Mouse (Mus musculus) lung, adult 2 months (tissue): ENCODE measurements at regions not wholly inside any gene's neighbourhood (a gene's known extent, or its start where the extent isn't known, plus 50 kb on each side); places are given as distances from the start of the nearest gene placed in this dataset.

ENCODE experiments used
- DNase-seq: peaks from one replicate; pipeline ENCODE4 v3.0.0; 2022
- H3K4me1 ChIP-seq: fragments of 200-500 bp; 2 replicates; pipeline ENCODE4 v1.6.1; 2011; ENCODE audit warnings: low read length; ENCODE audit not compliant: control insufficient read depth, insufficient read depth
- H3K4me3 ChIP-seq: fragments of 200-500 bp; replicated peaks from 2 replicates; pipeline ENCODE3; 2011; ENCODE audit warnings: low read depth, mild to moderate bottlenecking, control low read depth, low read length; ENCODE audit errors: extremely low read depth
- CTCF ChIP-seq: fragments of 200-500 bp; IDR thresholded peaks from 2 replicates; pipeline ENCODE4 v1.5.1; 2011; ENCODE audit warnings: mild to moderate bottlenecking, low read length, control low read depth; ENCODE audit not compliant: insufficient read depth
- POLR2A ChIP-seq: fragments of 200-500 bp; IDR thresholded peaks from 2 replicates; pipeline ENCODE4 v1.6.1; 2011; ENCODE audit warnings: low read depth, mild to moderate bottlenecking, control low read depth, low read length, borderline replicate concordance; ENCODE audit errors: extremely low read depth
- WGBS: fragments of 180-500 bp; shearing (Covaris S2); methylation state at CpG from one replicate; pipeline ENCODE4 v1.1.7; 2018; 5-methylcytosine and 5-hydroxymethylcytosine counted together

DNA sequence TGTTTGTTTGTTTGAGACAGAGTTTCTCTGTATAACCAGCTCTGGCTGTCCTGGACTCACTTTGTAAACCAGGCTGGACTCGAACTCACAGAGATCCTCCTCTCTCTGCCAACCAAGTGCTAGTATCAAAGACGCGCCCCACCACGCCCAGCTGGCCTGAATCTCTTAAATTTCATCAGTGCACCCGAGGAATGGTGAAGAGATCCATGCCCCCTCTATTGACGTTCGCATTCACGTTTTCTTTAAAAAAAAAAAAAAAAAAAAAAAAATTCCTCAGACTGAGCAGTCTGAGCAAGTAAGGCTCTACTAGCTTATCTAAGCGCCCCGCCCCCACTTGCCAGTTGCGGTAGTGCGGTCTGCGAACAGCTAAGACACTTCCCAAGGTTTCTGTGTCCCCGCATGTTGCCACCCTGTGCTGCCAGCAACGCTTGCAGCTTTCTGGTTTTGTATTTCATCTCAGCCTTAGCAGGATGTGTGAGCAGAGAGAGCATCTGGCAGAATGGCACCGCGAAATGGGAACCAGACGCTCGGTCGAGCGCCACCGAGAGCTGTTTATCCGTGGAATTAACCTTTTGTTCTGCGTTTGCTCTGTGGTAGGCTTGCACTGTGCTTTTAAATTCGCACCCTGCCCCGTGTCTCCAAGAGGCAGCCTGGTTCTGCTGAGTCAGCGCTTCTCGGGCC is 225.1 kb upstream of the Hes1 start:
- DNase-seq, result no peak
- Histone ChIP-seq H3K4me3 (peak overlapping the region; percentile 48), H3K4me1 (no peaks in the 10 kb centered on the region)
- TF ChIP-seq CTCF (no peak), POLR2A (no peak)
- WGBS, result 7% methylated on average over 28 of the region's 28 CpGs

DNA sequence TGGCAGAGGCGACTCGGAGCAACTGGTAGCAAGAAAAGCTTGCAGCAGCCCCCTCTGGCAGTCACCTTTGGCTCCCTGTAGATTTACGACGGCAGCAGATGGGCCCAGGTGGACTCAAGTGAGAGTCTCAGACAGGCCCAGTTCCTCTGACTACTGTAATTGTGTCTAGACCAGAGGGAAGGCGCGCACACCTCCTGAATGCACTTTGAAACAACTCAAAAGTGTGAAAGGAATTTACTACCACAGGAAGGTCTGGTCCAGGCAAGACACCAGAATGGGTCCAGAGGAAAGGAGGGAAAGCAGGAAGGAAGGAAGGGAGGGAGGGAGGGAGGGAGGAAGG is 224.6 kb upstream of the Hes1 start:
- 38% methylated on average over 6 of the region's 6 CpGs for WGBS
- no peak overlapping the region for H3K4me3 ChIP-seq
- no peak for TF ChIP-seq CTCF
- TF ChIP-seq POLR2A, result no peak
- DNase-seq, result no peak
- H3K4me1 ChIP-seq, result no peaks in the 10 kb centered on the region

DNA sequence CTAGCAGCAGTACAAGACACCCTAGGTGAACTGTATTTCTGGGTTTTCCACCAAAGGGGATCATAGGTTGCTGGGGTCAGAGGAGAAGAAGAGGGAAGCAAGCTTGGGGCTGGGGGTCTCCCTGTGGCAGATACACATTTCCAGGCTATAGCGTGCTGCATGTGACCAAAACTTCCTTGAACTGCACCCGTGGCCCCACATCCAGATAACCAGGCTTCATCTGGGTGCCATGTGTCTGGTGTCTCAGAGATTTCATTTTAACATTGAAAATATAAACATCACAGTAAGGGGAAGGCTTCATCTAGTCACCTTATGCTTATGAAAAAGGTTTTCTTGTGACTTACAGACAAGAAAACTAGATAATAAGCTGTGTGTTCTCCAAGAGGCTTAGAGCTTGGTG is 223.8 kb upstream of the Hes1 start:
- no peaks in the 10 kb centered on the region for H3K4me1 ChIP-seq
- 92% methylated on average over 2 of the region's 2 CpGs for WGBS
- TF ChIP-seq CTCF (no peak), POLR2A (no peak)
- no peak for DNase-seq
- H3K4me3 ChIP-seq, result no peak overlapping the region

DNA sequence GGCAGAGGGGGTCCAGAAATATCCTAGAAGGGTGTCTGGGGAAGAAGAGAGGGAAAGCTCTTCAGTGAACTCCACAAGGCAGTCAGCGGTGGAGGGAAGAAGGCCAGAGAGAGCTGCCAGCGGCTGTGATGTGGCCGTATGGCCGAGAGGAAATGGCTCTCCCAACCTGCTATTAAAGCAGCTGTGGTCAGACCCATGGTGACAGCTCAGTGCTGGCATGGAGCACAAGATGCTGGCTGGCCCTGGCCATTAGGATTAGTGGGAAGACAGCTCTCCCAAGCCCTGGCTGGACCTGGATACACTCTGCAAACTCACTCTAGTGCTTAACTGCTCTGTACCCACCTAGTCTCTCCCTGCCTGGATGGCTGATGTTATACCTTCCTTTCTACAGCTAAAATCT is 223.1 kb upstream of the Hes1 start:
- TF ChIP-seq POLR2A (no peak), CTCF (no peak)
- no peak overlapping the region for H3K4me3 ChIP-seq
- no peak for DNase-seq
- WGBS, result 76% methylated on average over 4 of the region's 4 CpGs
- H3K4me1 ChIP-seq, result no peaks in the 10 kb centered on the region

DNA sequence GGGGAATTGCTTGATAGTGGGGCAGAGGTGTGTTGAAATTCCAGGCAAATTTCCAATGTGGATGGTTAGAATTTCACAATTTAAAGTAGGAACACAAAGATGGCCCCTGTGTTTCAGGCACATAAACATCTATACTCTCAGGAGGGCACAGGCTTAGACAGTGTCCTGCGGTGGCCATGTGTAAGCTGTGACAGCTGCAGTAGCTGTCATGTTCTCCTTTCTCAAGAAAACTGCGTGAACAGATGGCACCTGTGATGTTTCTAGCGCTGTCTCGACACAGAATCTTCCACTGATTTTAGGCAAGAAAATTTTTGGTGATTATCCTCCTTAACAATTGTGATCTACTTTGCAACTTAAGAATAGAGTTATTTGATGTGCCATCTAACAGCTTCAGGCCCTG is 222.1 kb upstream of the Hes1 start:
- WGBS, result 97% methylated on average over 4 of the region's 4 CpGs
- TF ChIP-seq CTCF (no peak), POLR2A (no peak)
- H3K4me1 ChIP-seq, result no peaks in the 10 kb centered on the region
- DNase-seq, result no peak
- H3K4me3 ChIP-seq, result no peak overlapping the region

DNA sequence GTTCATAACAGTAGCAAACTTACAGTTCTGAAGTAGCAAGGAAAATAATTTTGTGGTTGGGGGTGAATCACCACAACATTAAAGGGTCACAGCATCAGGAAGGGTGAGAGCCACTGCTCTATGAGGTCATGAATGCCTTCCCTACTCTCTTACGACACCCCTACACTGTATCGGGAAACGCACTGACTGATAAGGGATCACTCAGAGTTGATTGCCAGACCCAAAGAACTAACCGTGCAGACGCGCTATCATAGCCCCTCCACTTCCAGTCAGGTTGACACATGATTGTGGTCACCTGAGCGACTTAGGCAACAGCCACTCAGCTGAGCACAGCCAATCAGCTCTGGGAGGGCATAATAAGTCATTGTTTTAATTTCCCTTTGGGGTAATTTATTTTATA is 220.7 kb upstream of the Hes1 start:
- no peaks in the 10 kb centered on the region for H3K4me1 ChIP-seq
- TF ChIP-seq CTCF (no peak), POLR2A (no peak)
- 78% methylated on average over 7 of the region's 7 CpGs for WGBS
- no peak overlapping the region for H3K4me3 ChIP-seq
- DNase-seq, result no peak

DNA sequence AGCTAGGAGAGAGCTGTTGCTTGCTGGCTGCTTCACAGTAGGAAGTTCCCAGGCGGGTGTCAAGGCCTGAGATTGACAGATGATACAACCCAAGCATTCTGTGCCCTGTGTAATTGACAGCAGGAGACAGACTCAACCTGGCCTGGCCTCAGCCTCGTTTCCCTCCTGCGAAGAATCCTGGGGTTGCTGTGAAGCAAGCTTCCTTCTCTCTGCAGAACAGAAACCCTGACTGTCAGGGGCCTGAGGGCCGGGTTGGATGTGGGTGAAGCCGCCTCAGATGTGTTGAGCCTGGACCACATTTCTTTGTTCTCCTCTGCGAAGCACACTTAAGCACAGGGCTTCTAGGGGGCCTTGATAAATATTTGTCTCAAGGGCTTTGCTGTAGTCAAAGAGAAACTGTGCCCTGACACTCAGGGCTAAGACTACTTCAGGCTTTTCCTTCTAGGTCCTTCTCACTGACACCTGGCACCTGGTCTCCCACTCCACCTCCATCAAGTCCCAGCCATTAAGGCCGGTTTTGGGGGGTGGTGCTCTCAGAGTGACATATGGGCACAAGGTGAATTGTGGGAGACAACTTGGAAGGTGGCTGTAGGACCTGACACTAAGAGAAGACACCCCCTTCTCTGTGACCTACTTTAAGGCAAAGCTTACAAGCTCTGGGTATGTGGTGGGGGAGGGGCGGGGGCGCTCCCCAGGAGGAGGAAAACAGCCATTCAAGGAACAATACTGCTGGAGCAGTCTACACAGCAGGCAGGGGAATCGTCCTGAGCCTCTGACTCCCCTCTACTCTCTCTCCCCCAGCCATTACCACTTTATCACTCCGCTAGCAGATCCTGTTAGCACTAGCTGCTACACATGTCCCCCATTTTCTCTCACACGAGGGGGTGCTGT is 219.2 kb upstream of the Hes1 start:
- H3K4me1 ChIP-seq, result no peaks in the 10 kb centered on the region
- whole genome bisulfite sequencing, result 59% methylated on average over 12 of the region's 12 CpGs
- TF ChIP-seq CTCF (no peak), POLR2A (no peak)
- no peak overlapping the region for H3K4me3 ChIP-seq
- no peak for DNase-seq

DNA sequence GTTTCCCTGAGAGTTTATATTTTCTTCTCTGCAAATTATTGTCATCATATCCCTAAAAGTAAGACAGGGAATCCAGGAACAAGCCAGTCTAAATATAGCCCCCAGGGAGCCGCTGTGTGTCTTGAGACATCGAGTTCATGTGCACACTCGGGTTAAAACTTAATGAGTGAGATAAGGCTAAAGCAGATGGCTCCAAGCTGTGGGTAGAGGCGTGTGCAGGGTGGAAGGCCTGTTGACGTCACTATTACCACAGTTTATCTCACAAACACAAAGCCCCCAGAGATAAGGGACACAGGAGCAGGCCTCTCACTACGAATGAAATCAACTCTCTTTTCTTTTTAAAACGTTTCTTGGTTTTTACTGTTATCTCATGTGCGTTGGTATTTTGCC is 218.6 kb upstream of the Hes1 start:
- no peak for DNase-seq

DNA sequence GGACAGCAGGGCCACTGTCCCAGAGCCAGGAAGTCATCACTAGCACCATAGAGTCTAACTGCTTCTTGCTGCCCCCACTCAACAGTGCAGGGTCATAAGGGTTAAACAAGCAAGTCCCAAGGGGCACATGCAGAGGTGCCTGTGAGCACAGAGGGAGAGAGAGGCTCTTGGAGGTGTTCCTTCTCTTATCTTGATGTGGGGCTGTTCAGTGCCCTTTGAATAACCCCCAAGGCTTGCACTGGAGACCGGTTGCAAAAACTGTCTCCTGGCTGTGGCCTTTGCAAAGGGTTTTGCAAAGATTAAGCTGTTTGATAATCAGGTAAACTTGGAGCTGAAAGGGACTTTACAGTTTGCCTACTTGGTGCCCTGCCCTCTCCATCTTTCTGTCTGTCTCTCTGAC is 217.1 kb upstream of the Hes1 start:
- TF ChIP-seq POLR2A (no peak), CTCF (no peak)
- no peak for DNase-seq
- H3K4me1 ChIP-seq, result no peaks in the 10 kb centered on the region
- H3K4me3 ChIP-seq, result no peak overlapping the region
- 47% methylated on average over 1 of the region's 1 CpGs for WGBS

More for the DNA sequence above, 218.6 kb upstream of the Hes1 start:
- Histone ChIP-seq H3K4me3 (no peak overlapping the region), H3K4me1 (no peaks in the 10 kb centered on the region)
- WGBS, result 55% methylated on average over 8 of the region's 8 CpGs
- TF ChIP-seq CTCF, result no peak
- no peak for TF ChIP-seq POLR2A

DNA sequence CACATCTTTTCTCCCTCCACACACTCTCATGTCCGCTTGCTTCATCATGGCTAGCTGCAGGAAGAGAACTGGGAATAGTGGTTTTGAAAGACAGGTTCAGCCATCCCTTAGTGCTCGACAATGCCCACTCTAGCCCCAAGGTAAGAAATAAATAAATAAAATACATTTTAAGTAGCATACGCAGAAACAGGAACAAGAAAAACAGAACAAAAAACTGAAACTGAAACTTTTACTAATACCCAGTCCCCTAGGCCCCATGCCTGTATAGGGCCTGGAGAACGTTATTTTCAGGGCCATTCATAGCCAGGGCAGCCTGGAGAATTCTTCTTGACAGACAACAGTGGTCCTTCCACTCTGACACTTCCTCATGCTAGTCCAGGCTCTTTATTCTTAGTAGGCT is 216.4 kb upstream of the Hes1 start:
- 85% methylated on average over 4 of the region's 4 CpGs for WGBS
- TF ChIP-seq CTCF (no peak), POLR2A (no peak)
- Histone ChIP-seq H3K4me3 (no peak overlapping the region), H3K4me1 (no peaks in the 10 kb centered on the region)
- DNase-seq, result no peak
